Mouse (Mus musculus) retina, postnatal 1 day (tissue): ENCODE measurements around the gene Spx.
A peak's percentile ranks its signal among the peaks of the same experiment; 100 is the strongest.

Experiments
- DNase-seq: peaks from one replicate; pipeline ENCODE4 v3.0.0-alpha.2; 2012

Gene Spx

DNA sequence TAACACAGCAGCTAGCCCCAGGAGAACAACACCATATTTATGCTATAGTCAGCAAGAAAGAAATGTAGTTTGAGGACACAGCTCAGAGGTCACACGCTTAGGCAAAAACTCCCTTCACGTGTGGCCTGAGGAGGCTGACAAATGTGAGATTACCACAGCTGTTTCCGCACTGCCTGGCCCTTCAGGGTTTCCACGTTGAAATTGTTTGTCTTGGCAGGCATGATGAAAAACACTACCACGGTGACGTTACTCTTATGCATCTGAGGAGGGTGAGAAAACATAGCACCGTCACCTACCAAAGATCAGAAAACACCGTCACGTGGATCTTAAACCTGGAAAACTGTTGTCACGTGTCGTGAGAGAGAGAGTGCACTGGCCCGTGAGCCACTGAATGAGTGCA lies 38.1 kb downstream of the Spx start:
- peak; percentile 34 for DNase-seq

GRCm38 (mm10) chr6:142453311-142453710 lies 40.1 kb downstream of the Spx start:
- DNase-seq = no peak

DNA sequence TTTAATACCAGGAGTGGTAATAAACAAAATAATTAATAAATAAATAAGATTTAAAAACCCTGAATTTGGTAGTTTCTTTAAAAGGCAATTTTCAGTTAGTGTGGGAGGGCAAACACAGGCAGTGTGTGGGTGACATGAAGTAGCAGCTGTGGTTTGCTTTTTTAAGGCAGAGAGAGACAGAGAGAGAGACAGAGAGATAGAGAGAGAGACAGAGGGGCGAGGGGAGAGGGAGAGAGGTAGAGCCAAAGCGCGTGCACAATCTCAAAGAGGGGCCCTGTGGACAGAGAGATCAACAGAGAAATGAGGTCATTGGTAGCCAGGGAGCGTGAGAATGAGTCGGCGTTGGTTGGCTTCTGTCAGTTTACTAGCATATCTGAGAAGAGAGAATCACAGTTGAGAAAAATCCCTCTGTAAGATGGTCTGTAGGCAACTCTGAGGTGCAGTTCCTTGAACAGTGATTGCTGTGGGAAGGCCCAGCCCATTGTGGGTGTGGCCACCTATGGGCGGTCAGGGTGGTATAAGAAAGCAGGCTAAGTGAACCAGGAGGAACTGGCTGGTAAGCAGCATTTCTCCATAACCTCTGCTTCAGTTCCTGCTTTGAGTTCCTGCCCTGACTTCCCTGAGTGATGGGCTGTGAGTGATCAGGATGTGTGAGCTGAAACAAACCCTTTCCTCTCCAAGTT lies 42.2 kb downstream of the Spx start:
- DNase-seq = peak; percentile 48

DNA sequence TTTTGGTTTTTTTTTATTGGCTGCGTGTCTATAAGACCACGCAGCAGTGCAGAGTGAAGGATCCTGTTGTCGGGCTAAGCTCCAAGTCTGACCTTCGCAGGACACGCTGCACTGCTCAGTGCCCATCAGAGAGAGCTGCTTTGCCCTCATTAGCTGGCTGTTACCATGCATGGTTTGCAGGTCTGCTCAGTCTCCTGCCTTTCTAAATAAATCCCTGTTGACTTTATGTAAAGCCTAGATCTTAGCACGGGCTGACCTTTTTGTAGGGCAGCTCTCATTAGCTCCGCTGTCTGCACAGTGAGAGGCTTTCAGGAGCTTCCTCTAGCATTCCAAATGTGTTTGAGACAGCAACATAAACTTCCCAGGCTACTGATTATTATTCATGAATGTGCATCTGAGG lies 44.8 kb downstream of the Spx start:
- DNase-seq = peak; percentile 53

GRCm38 (mm10) chr6:142459017-142459678 lies 45.9 kb downstream of the Spx start:
- DNase-seq = peak; percentile 30

DNA sequence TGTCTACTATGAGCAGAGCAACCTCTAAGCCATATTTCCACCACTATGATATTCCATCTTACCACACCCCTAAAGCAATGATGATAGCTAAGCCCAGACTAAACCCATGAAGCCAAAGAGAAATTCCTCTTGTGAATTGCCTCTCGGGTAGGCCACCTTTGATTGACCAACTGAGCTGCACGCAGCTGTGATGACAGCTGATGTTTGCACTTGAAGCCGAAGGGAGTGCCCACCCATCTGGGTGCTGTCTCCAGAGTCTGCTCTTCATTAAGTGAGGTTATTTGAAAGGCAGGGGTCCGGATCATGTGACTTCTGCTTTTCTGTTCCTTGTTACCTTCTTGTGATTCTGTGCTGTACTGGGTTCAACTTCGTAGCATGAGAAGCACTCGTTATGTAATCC lies 49.0 kb downstream of the Spx start:
- no peak for DNase-seq
